Comparison of ENCODE assay signal across 18 mouse cellular contexts in the genomic region with DNA sequence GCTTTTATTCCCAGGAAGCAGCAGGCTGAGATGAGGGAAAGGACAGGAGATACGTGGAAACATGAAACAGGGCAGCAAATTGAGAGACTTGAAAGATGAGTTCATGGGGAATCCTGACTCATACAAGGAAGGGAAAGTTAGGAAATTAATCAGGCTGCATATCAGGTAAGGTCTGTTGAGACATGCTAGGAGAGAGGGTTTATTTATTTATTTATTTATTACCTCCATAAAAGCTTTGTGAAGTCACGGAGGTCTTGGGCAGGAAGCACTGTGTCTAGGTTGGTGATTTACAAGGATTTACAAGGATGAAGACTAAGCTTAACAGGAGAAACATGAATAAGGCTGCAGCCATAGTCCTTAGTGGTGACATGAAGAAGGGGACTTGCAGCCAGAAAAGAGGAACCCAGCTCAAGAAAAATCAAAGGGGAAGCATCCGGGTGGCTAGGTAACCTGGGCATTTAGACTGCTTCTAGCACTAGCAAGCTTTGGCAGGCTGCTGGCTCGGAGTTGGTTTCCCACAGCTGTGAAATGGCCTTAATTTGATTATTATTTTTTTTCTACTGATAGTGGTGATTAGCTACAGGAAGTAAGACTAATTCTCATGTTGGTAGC.
DNase-seq lines count a peak whose midpoint lies in the region; ATAC-seq and TF ChIP-seq lines count a peak whose summit lies in the region.
"Had no signal": no experiment of that assay in that cellular context is flagged by ENCODE, and none has a peak within 500 bp of the region (broad histone marks: within the 10 kb centered on the region; RNA-seq: fewer than 3 reads in every experiment).

No protein-coding gene starts in this region.

- no peak for ATAC-seq in forebrain, embryonic 13.5 days
- ATAC-seq: forebrain, embryonic 15.5 days; midbrain, embryonic 13.5 days had no signal

- H3K9me3 ChIP-seq in forebrain, embryonic 13.5 days (replicated peaks): no peaks in the 10 kb centered on the region
- H3K9me3 ChIP-seq: forebrain, embryonic 15.5 days; hindbrain, embryonic 12.5 days; midbrain, embryonic 13.5 days had no signal

- peaks cover 18% of the 10 kb centered on the region for H3K4me1 ChIP-seq in forebrain, embryonic 13.5 days
- H3K4me1 ChIP-seq: hindbrain, embryonic 12.5 days had no signal

- no peaks in the 10 kb centered on the region for H3K79me2 ChIP-seq in myocyte (ENCODE audit: control insufficient read depth, insufficient read depth)

- H3K27me3 ChIP-seq in myocyte (ENCODE audit: control insufficient read depth, insufficient read depth, insufficient read length): no peaks in the 10 kb centered on the region
- H3K27me3 ChIP-seq in forebrain, embryonic 13.5 days: no peaks in the 10 kb centered on the region
- H3K27me3 ChIP-seq: embryonic facial prominence, embryonic 12.5 days; forebrain, embryonic 15.5 days; hindbrain, embryonic 12.5 days; midbrain, embryonic 13.5 days had no signal

- H3K36me3 ChIP-seq in myocyte (ENCODE audit: control insufficient read depth, insufficient read depth): no peaks in the 10 kb centered on the region
- no peaks in the 10 kb centered on the region for H3K36me3 ChIP-seq in forebrain, embryonic 13.5 days (ENCODE audit: poor library complexity, severe bottlenecking)
- H3K36me3 ChIP-seq: embryonic facial prominence, embryonic 12.5 days; forebrain, embryonic 15.5 days; hindbrain, embryonic 12.5 days; midbrain, embryonic 13.5 days had no signal

- TF ChIP-seq POLR2A in myocyte (IDR thresholded peaks at IDR 0.05; ENCODE audit: insufficient read length, low read depth): no peak

- peak overlapping the region; percentile 46 for H3K4me2 ChIP-seq in myocyte (ENCODE audit: low read depth)
- no peak overlapping the region for H3K4me2 ChIP-seq in forebrain, embryonic 13.5 days
- H3K4me2 ChIP-seq: embryonic facial prominence, embryonic 12.5 days; forebrain, embryonic 15.5 days; hindbrain, embryonic 12.5 days; midbrain, embryonic 13.5 days had no signal

- no peak overlapping the region for H3K27ac ChIP-seq in forebrain, embryonic 13.5 days
- H3K27ac ChIP-seq: embryonic facial prominence, embryonic 12.5 days; forebrain, embryonic 15.5 days; hindbrain, embryonic 12.5 days; macrophage; midbrain, embryonic 13.5 days had no signal

- DNase-seq in urinary bladder, postnatal 25 days (ENCODE audit: low spot score): peak; percentile 15
- no peak for DNase-seq in urinary bladder, postnatal 14 days (ENCODE audit: low spot score)
- DNase-seq in hindlimb bud, embryonic 11.5 days (ENCODE audit: extremely low spot score, low read depth, low spot score): peak; percentile 37
- no peak for DNase-seq in ovary, postnatal 36 days (ENCODE audit: low spot score)
- DNase-seq in layer of hippocampus, postnatal 14 days (ENCODE audit: low spot score in 2 of 2): no peak
- DNase-seq: adrenal gland, postnatal 14 days; cerebellum, adult 9-10 months; heart, adult 11 months; liver; lung, adult 18-20 months; thymus, postnatal 14 days had no signal

- WGBS in forebrain, embryonic 13.5 days: 84% methylated on average over 4 of the region's 4 CpGs

- no peak overlapping the region for H3ac ChIP-seq in myocyte (ENCODE audit: control insufficient read depth, insufficient read length)

- H3K9ac ChIP-seq in forebrain, embryonic 13.5 days: no peak overlapping the region
- H3K9ac ChIP-seq: embryonic facial prominence, embryonic 12.5 days; forebrain, embryonic 15.5 days; hindbrain, embryonic 12.5 days; midbrain, embryonic 13.5 days had no signal

- H3K4me3 ChIP-seq in myocyte: no peak overlapping the region
- H3K4me3 ChIP-seq in forebrain, embryonic 13.5 days: no peak overlapping the region
- H3K4me3 ChIP-seq: embryonic facial prominence, embryonic 12.5 days; forebrain, embryonic 15.5 days; hindbrain, embryonic 12.5 days; midbrain, embryonic 13.5 days had no signal

TF ChIP-seq in myocyte, 11 proteins besides CTCF, POLR2A, EP300 and RAD21:
- TF ChIP-seq TCF3 (IDR thresholded peaks at IDR 0.05; ENCODE audit: insufficient read length, low read depth) (no peak), SRF (IDR thresholded peaks at IDR 0.05; ENCODE audit: control insufficient read depth, insufficient read length, low read depth) (no peak), CEBPB (IDR thresholded peaks at IDR 0.05; ENCODE audit: insufficient read depth, poor library complexity, severe bottlenecking) (no peak), REST (IDR thresholded peaks at IDR 0.05; ENCODE audit: insufficient read depth, insufficient read length) (no peak), USF1 (IDR thresholded peaks at IDR 0.05; ENCODE audit: low read depth) (no peak), MYOD1 (IDR thresholded peaks at IDR 0.05; ENCODE audit: control insufficient read depth in 1 of 3, insufficient read length in 2 of 3, low read depth in 2 of 3) (no peak), POLR2AphosphoS2 (IDR thresholded peaks at IDR 0.05; ENCODE audit: insufficient read length, low read depth) (no peak)

Comparison
In these comparisons a context has a peak if more than half of its experiments do, and no peak if none do; other contexts are left out.
1. DNase-seq: peak in urinary bladder, postnatal 25 days (single experiment) and hindlimb bud, embryonic 11.5 days (single experiment); none in urinary bladder, postnatal 14 days (single experiment), ovary, postnatal 36 days (single experiment) and layer of hippocampus, postnatal 14 days (0 of 2).